Mouse (Mus musculus) T-cell, adult 2 months (primary cell): ENCODE results near the gene Slc52a3.

Experiments used
- DNase-seq: peaks from one replicate; pipeline ENCODE4 v3.0.0; 2022; ENCODE audit warnings: low spot score

Slc52a3 gene

DNA sequence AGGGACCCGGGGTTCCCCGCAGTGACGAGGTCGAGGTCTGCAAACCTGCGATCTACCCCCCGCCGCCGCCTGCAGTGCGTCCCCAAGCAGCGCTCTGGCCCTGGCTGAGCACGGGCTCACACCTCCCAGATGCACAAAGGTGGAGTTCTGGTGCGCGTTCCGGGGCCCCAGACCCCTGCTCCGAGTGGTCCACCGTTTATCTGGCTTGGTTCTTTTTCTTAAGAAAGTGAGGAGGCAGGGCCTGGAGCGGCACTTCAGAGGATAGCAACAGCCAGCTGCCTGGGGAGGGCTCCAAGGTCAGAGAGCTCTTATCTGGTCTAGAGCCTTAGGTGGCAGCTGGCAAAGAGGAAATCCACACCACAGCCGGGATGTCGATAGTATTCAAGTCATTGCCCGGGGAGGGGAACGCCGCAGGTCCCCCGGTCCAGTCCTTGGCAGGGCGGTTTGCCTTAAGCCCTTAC lies 52.7 kb downstream of the Slc52a3 start:
- DNase-seq = no peak

DNA sequence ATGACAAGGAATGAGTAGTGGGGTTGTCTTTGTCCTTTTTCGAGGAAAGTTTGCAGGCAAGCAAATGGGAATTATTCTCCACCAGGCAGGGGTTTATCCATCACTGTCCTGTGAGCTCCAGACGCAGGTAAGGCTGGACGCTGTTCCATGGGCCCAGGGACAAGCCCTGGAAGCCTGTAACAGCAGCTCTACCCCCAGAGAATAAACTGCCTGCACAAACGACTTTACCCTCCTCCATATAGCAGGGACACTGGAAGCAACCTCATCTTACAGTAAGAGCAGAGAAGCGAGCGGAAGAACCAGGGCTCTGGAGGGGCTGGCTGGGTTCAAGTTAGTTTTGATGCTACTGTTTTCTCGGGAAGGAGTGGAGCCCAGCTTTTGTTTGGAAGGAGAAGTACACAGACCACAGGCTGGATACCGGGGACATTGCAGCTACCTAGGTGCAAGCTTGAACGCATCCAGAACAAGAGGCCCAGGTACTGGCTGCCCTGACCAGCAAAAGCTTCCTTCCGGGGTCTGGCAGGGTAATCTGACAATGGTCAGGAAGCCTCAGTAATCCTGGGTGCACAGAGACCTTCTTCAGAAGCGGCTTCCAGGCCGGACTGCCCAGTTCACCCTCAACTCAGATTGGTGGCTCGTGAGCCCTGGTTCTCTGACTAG lies 53.4 kb downstream of the Slc52a3 start:
- no peak for DNase-seq

DNA sequence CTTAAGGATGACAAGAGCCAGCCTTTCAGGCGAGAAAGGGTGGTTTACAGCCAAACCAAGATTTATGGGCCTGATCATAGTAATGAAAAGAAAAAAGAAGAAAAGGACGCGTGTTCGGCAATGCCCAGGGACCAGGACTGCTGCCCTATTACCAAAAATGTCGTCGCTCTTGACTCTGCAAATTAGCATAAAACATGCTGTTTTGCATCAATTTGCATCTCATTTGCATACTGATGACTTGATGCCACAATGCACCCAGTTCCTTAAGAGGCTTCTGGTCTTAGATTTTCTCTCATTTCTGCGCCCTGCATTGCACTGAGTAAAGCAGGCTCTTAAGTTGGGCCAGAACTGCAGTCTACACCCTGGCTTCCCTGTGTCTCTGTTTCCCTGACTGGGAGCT lies 54.0 kb downstream of the Slc52a3 start:
- DNase-seq = no peak

DNA sequence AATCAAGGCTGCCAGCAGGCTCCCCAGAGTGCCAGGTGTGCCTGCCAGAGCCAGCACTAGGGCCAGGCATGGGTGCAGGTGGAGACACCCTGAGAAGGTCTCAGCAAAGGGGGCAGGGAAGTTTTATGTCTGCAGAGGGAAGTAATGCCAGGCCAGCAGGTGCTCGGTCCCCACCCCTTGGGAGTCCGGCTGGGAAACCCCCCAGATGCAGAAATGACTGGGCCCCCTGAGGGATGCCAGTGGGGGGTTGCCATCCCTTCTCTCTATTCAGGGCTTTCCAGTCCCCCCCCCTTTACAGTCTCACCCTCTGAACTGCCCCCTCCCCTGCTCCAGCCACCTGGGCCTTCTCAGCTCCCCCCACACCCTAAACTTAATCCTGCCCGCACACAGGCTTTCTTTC lies 55.7 kb downstream of the Slc52a3 start:
- no peak for DNase-seq

DNA sequence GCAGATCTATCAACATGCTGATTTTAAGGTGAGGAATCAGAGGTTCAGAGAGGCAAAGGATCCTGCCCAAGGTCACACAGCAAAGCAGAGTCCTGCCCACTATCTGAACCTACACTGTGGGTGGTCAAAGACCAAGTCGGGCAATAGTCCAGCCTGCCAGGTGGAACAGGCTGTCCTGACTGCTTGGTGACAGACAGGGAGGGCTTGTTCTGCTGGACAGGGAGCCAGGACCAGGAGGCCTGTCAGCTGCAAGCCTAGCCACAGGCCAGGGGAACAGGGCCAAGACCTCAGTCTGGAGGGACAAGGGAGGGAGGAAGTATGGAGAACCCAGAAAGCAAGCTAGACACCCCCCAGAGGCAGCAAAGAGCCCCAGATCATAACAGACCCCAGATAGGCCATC lies 59.1 kb downstream of the Slc52a3 start:
- no peak for DNase-seq

DNA sequence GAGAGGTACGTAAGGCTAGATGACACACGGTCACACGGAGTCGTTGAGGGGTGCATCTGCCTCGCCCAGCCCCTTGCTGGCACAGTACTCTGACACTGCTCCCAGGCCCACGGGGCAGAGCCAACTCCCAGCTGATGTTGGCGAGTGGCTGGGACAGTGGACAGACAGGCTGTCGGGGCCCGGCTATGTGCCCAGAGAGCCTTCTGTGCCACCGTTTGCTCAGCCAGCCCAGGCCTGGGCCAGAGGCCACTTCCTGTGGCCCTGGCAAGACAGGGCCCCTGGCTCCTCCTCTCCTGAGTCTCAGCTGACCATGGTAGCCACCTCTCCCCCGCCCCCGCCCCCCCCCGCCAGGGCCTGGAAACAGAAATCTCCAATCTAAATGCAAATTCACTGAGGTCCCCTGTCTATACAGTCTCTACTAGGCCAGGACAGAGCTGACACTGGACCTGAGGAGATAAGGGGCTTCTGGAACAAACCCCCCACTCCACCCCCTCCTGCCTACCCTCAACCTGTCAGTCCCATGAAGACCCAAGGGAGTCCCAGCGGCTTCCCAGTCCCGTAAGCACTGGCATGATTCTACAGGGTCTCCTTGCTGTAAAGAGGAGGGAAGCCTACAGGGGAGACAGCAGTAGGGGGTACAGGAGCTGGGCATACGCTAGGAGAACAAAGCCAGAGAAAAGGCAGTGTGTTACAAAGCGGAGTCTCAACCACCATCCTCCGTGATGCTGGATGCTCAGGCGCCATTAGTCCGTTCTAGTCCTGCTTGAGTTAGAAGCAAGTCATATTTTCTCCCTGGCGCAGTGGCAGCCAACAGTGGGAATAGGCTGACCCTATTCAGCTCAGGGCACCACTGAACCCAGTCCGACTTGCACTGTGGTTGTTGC lies 60.3 kb downstream of the Slc52a3 start:
- no peak for DNase-seq

DNA sequence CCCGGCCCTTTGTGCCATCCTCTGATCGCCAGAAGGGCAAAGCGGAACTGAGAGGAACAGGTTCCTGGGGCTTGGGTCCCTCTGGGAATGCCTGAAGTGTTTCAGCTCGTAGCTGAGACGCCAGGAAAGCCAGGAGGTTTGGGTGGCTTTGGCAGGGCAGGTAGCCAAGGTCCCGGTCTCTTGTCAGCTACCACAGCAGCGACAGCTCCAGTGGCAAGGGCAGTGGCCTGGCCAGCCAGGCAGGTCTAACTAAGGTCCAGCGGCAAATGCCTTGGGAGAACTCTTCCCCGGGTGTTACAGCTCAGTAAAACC lies 60.9 kb downstream of the Slc52a3 start:
- DNase-seq = no peak
